Mouse (Mus musculus) lung, adult 2 months (tissue): ENCODE measurements around the gene Gcnt2. TPM values are rescaled to one million over a fixed set of nuclear protein-coding genes. Genes with fewer than 3 reads are reported as not detected.
"Not testable (repeated sequence)": the region's sequence is repeated elsewhere in the genome, so short reads cannot be mapped to it uniquely, and the experiment has no call there.

Experiments
- DNase-seq: peaks from one replicate; pipeline ENCODE4 v3.0.0; 2022
- H3K4me1 ChIP-seq: fragments of 200-500 bp; 2 replicates; pipeline ENCODE4 v1.6.1; 2011; ENCODE audit warnings: low read length; ENCODE audit not compliant: control insufficient read depth, insufficient read depth
- H3K4me3 ChIP-seq: fragments of 200-500 bp; replicated peaks from 2 replicates; pipeline ENCODE3; 2011; ENCODE audit warnings: low read depth, mild to moderate bottlenecking, control low read depth, low read length; ENCODE audit errors: extremely low read depth
- CTCF ChIP-seq: fragments of 200-500 bp; IDR thresholded peaks from 2 replicates; pipeline ENCODE4 v1.5.1; 2011; ENCODE audit warnings: mild to moderate bottlenecking, low read length, control low read depth; ENCODE audit not compliant: insufficient read depth
- POLR2A ChIP-seq: fragments of 200-500 bp; IDR thresholded peaks from 2 replicates; pipeline ENCODE4 v1.6.1; 2011; ENCODE audit warnings: low read depth, mild to moderate bottlenecking, control low read depth, low read length, borderline replicate concordance; ENCODE audit errors: extremely low read depth
- WGBS: fragments of 180-500 bp; shearing (Covaris S2); methylation state at CpG from one replicate; pipeline ENCODE4 v1.1.7; 2018; 5-methylcytosine and 5-hydroxymethylcytosine counted together
- polyA plus RNA-seq: library from polyadenylated mRNA; depleted of rRNA; stranded (reverse); fragments of >200 nt; gene quantifications from 2 replicates; pipeline ENCODE4 v1.2.3, GENCODE M21; 2012

The Gcnt2 gene
- polyA plus RNA-seq, 1 experiment = 17.5 TPM

GRCm38 (mm10) chr13:40928192-40928898, 68.8 kb downstream of the Gcnt2 start:
- no peak for DNase-seq
- Histone ChIP-seq H3K4me1 (peaks cover 6% of the 10 kb centered on the region), H3K4me3 (no peak overlapping the region)
- WGBS = 48% methylated on average over 9 of the region's 9 CpGs
- TF ChIP-seq POLR2A (no peak), CTCF (no peak)

- DNase-seq, H3K4me1 ChIP-seq, H3K4me3 ChIP-seq: not testable (repeated sequence)
- WGBS = no CpG with 5 or more reads among the region's 2 CpGs
These were observed 72.3 kb downstream of the Gcnt2 start for GRCm38 (mm10) chr13:40931871-40932270.

DNA sequence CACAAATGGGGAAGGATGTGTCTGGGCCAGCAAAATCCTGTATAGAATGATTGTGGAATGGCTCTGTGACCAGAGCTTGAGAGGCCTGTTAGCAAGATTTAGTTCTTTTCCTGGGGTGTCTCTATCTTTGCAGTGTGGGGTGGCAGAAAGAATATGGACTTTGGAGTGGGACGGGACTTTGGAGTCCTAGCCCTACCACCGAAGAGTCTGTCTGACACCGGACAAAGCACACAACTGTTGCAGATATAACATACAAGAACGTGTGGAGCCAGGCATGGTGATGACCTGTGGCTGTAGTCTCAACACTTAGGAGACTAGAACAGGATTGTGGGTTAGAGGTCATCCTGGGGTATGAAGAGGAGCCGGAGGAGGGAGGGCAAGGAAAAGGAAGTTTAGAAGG, 73.0 kb downstream of the Gcnt2 start:
- WGBS = 78% methylated on average over 5 of the region's 5 CpGs
- Histone ChIP-seq H3K4me1 (peaks cover 6% of the 10 kb centered on the region), H3K4me3 (no peak overlapping the region)
- TF ChIP-seq POLR2A = no peak
- no peak for TF ChIP-seq CTCF
- no peak for DNase-seq

GRCm38 (mm10) chr13:40934341-40934740, 74.8 kb downstream of the Gcnt2 start:
- Histone ChIP-seq H3K4me3 (no peak overlapping the region), H3K4me1 (peaks cover 3% of the 10 kb centered on the region; the same call in 1 of the 2 replicates)
- no peak for DNase-seq
- WGBS = 82% methylated on average over 3 of the region's 3 CpGs
- TF ChIP-seq POLR2A (no peak), CTCF (no peak)

GRCm38 (mm10) chr13:40937586-40937985, 78.0 kb downstream of the Gcnt2 start:
- peaks cover 5% of the 10 kb centered on the region for H3K4me1 ChIP-seq
- WGBS = 93% methylated on average over 5 of the region's 5 CpGs

DNA sequence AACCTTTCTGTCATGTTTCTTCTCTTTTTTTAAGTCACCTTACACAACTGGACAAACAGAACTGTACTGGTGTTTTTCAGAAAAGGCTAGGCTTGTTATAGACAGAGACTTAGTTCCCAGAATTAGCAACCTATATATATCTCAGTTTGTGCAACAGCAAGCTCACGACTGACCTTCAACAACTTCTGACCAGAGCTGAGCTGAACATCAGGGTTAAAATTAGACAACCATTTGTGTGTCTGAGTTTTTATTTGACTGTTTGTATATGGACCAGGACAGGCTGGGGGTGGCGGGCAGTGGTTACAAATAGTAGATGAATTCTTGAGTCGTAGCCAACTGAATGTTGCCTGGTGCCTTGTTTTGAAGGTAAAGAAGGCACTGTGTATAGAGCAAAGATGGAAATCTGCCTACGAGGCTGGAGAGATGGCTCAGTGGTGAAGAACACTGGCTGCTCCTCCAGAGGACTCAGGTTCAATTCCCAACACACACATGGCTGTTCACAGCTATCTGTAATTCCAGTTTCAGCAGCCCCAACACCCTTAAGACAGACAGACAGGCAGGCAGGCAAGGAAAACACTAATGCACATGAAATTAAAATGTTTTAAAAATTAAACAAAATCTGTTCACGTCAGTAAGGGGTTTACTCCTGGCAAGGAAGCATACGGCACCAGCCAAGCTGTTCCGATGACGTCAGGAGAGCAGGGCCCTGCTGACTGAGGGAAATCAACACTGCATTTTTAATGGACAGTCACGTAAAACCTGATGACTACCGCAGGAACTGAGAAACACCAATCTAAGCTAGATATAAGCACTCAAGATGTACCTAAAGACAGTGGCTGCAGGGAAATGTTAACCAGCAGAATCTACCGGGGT, 79.2 kb downstream of the Gcnt2 start:
- Histone ChIP-seq H3K4me1 (peaks cover 6% of the 10 kb centered on the region), H3K4me3 (no peak overlapping the region)
- WGBS = 25% methylated on average over 11 of the region's 11 CpGs
- TF ChIP-seq CTCF = no peak
- TF ChIP-seq POLR2A = no peak
- DNase-seq = no peak

More at GRCm38 (mm10) chr13:40937586-40937985, 78.0 kb downstream of the Gcnt2 start:
- H3K4me3 ChIP-seq = no peak overlapping the region
- TF ChIP-seq CTCF = no peak
- no peak for TF ChIP-seq POLR2A
- DNase-seq = no peak

DNA sequence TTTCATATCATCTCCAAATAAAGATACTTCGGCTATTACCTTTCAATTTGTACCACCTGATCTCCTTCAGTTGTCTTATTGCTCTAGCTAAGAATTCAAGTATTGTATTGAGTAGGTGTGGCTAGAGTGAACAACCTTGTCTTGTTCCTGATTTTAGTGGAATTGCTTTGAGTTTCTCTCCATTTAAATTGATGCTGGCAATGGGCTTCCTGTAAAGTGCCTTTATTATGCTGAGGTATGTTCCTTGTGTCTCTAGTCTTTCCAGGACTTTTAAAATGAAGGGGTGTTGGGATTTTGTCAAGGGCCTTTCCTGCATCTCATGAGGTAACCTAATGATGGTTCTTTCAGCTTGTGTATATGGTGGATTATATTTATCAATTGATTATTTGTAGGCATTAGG, 83.5 kb downstream of the Gcnt2 start:
- H3K4me1 ChIP-seq = peaks cover 19% of the 10 kb centered on the region
- TF ChIP-seq CTCF = no peak
- no peak for TF ChIP-seq POLR2A
- 81% methylated on average over 1 of the region's 1 CpGs for WGBS
- H3K4me3 ChIP-seq = no peak overlapping the region
- no peak for DNase-seq

- no peak for DNase-seq
- H3K4me3 ChIP-seq = no peak overlapping the region
- 39% methylated on average over 5 of the region's 5 CpGs for WGBS
- peaks cover 20% of the 10 kb centered on the region for H3K4me1 ChIP-seq
- TF ChIP-seq CTCF = no peak
- TF ChIP-seq POLR2A = no peak
These were observed 84.4 kb downstream of the Gcnt2 start for GRCm38 (mm10) chr13:40943936-40944335.

DNA sequence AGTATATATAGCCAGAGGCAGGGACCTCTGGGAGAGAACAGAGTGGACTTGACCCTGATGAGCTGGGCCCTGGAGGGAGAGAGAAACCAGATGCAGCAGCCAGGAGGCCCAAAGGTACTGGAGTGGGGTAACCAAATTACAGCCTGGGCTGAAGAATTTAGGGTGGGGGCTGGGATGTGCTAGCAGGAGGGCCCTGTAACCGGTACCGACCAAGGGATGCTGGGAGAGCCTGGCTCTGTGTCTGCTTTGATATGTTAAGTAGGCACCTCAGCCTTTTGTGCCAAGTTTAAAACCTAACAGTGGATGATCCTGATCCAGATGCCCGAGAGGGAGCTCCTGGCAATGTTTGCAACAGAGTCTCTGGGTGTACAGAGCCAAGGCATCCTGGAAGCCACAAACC, 84.8 kb downstream of the Gcnt2 start:
- no peak for TF ChIP-seq POLR2A
- no peak for TF ChIP-seq CTCF
- Histone ChIP-seq H3K4me3 (no peak overlapping the region), H3K4me1 (peaks cover 18% of the 10 kb centered on the region)
- WGBS = 21% methylated on average over 3 of the region's 3 CpGs
- no peak for DNase-seq

DNA sequence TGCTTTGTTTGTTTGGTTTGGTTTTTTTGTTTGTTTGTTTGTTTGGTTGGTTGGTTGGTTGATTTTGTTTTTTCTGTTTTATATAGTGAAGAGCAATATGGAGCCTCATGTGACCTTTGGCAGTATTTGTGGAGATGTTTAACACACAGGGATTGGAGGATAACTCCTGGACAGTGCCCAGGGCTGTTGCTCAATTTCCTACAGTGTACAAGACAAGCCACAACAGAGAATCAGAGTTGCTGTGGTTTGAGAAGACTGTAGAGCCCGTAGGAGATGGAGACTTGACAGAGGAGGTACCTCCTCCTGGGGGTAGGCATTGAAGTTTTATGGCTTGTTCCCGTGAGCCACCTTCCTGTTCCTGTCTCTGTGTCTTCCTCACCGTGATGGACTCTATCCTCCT, 87.0 kb downstream of the Gcnt2 start:
- H3K4me3 ChIP-seq = no peak overlapping the region
- TF ChIP-seq POLR2A (no peak), CTCF (no peak)

More for the DNA sequence above, 87.0 kb downstream of the Gcnt2 start:
- 60% methylated on average over 3 of the region's 3 CpGs for WGBS
- no peak for DNase-seq
- H3K4me1 ChIP-seq = peaks cover 16% of the 10 kb centered on the region
